In the genomic region with DNA sequence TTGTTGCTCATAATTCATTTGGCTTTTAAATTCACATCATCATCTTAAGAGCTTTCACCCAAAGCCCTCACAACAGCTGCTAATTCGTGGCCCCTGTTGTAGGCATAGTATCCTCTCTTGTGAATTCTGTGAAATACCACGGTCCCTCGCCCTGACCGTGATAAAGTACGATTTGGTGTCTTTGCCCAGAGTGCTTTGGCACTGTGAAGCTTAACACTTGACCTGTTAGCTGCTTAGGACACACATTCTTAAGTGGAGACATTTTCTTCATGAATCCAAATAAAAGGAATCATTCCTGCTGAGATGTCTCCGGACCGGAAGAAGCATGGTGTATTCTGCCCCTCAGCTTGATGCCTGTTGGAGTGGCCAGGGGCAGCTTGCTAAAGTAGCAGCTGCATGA, we compare ENCODE assay signal across 23 mouse cellular contexts.
"Had no signal": no experiment of that assay in that cellular context is flagged by ENCODE, and none has a peak within 500 bp of the region (broad histone marks: within the 10 kb centered on the region; RNA-seq: fewer than 3 reads in every experiment).

No protein-coding gene starts in this region.

- H3K4me1 ChIP-seq: limb, embryonic 15.5 days; liver, embryonic 12.5 days had no signal

- DNase-seq: forebrain, postnatal 0 days; gastrocnemius, postnatal 14 days; gastrocnemius, postnatal 36 days; heart, adult 11 months; heart, adult 2 months; heart, postnatal 10 days; heart, postnatal 36 days; kidney, adult 11 months; kidney, adult 8-10 months; kidney, postnatal 14 days; layer of hippocampus, adult 9-11 months; layer of hippocampus, postnatal 36 days; left cerebral cortex, postnatal 4 days had no signal

- H3K9ac ChIP-seq: forebrain, embryonic 15.5 days; forebrain, postnatal 0 days; heart, embryonic 15.5 days; hindbrain, embryonic 14.5 days; limb, embryonic 13.5 days; limb, embryonic 15.5 days; liver, embryonic 12.5 days; liver, embryonic 14.5 days had no signal

- H3K4me3 ChIP-seq: forebrain, embryonic 15.5 days; heart, adult 2 months; heart, embryonic 15.5 days; limb, embryonic 13.5 days; limb, embryonic 15.5 days; liver, embryonic 12.5 days had no signal

- ATAC-seq: forebrain, embryonic 15.5 days; forebrain, postnatal 0 days; hindbrain, embryonic 16.5 days; intestine, embryonic 16.5 days; liver, embryonic 12.5 days had no signal

- H3K27me3 ChIP-seq: forebrain, embryonic 15.5 days; heart, embryonic 15.5 days; limb, embryonic 13.5 days; limb, embryonic 15.5 days; liver, embryonic 12.5 days had no signal

- H3K36me3 ChIP-seq: forebrain, embryonic 15.5 days; heart, embryonic 15.5 days; limb, embryonic 13.5 days; limb, embryonic 15.5 days; liver, embryonic 12.5 days had no signal

- H3K4me2 ChIP-seq: forebrain, embryonic 15.5 days; heart, embryonic 11.5 days; heart, embryonic 15.5 days; hindbrain, embryonic 14.5 days; limb, embryonic 13.5 days; limb, embryonic 15.5 days; liver, embryonic 12.5 days had no signal

- H3K9me3 ChIP-seq: forebrain, embryonic 15.5 days; heart, embryonic 15.5 days; limb, embryonic 13.5 days; limb, embryonic 15.5 days; liver, embryonic 12.5 days had no signal

- H3K27ac ChIP-seq: forebrain, embryonic 15.5 days; heart, adult 2 months; heart, embryonic 15.5 days; hindbrain, embryonic 14.5 days; limb, embryonic 13.5 days; limb, embryonic 15.5 days; liver, embryonic 12.5 days; liver, embryonic 14.5 days had no signal
